Mouse (Mus musculus) forebrain, embryonic 12.5 days (tissue): ENCODE results near the gene Fyn. TPM values are rescaled to one million over a fixed set of nuclear protein-coding genes. Genes with fewer than 3 reads are reported as not detected.
A peak's percentile ranks its signal among the peaks of the same experiment; 100 is the strongest.

Source experiments
- ATAC-seq: fragments of 200-750 bp; cut with Nextera tagmentation; 2 replicates; pipeline ENCODE4 v1.8.0; 2017; ENCODE audit warnings: moderate TSS enrichment; ENCODE audit not compliant: low FRiP score
- H3K27ac ChIP-seq: fragments of 300-500 bp; sonication (generic); 2 replicates; pipeline ENCODE4 v1.5.1; 2016; ENCODE audit warnings: mild to moderate bottlenecking
- H3K27me3 ChIP-seq: fragments of 300-500 bp; sonication (generic); 2 replicates; pipeline ENCODE4 v1.6.1; 2016; ENCODE audit warnings: mild to moderate bottlenecking
- H3K36me3 ChIP-seq: fragments of 300-500 bp; sonication (generic); replicated peaks from 2 replicates; pipeline ENCODE4 v1.6.1; 2016; ENCODE audit warnings: mild to moderate bottlenecking
- H3K4me1 ChIP-seq: fragments of 300-500 bp; sonication (generic); 2 replicates; pipeline ENCODE4 v1.6.1; 2016
- H3K4me2 ChIP-seq: fragments of 300-500 bp; sonication (generic); 2 replicates; pipeline ENCODE4 v1.6.1; 2016; ENCODE audit warnings: mild to moderate bottlenecking, moderate library complexity
- H3K4me3 ChIP-seq: fragments of 300-500 bp; sonication (generic); replicated peaks from 2 replicates; pipeline ENCODE4 v1.5.1; 2016; ENCODE audit warnings: mild to moderate bottlenecking
- H3K9ac ChIP-seq: fragments of 300-500 bp; sonication (generic); 2 replicates; pipeline ENCODE4 v1.6.1; 2016; ENCODE audit warnings: mild to moderate bottlenecking
- H3K9me3 ChIP-seq: fragments of 300-500 bp; sonication (generic); 2 replicates; pipeline ENCODE4 v1.6.1; 2016
- WGBS: fragments of 180-500 bp; shearing (Covaris S2); methylation state at CpG from one replicate; pipeline ENCODE4 v1.1.7; 2016; 5-methylcytosine and 5-hydroxymethylcytosine counted together
- polyA plus RNA-seq: library from polyadenylated mRNA; unstranded; fragments of >200 nt; fragmentation: Nextera tagmentation; extraction: Ambion mirVana; gene quantifications from 2 replicates; pipeline ENCODE4 v1.2.1, GENCODE M21; 2016

The Fyn gene
- polyA plus RNA-seq, 1 experiment from 2014 or later, result 63.4 TPM

GRCm38 (mm10) chr10:39438905-39439304, 70.2 kb downstream of the Fyn start:
- Histone ChIP-seq H3K4me3 (no peak overlapping the region), H3K9ac (no peak overlapping the region), H3K9me3 (no peaks in the 10 kb centered on the region), H3K27me3 (no peaks in the 10 kb centered on the region), H3K4me1 (peaks cover 24% of the 10 kb centered on the region), H3K27ac (no peak overlapping the region), H3K36me3 (no peaks in the 10 kb centered on the region), H3K4me2 (no peak overlapping the region)
- ATAC-seq, result no peak
- 70% methylated on average over 5 of the region's 5 CpGs for WGBS

DNA sequence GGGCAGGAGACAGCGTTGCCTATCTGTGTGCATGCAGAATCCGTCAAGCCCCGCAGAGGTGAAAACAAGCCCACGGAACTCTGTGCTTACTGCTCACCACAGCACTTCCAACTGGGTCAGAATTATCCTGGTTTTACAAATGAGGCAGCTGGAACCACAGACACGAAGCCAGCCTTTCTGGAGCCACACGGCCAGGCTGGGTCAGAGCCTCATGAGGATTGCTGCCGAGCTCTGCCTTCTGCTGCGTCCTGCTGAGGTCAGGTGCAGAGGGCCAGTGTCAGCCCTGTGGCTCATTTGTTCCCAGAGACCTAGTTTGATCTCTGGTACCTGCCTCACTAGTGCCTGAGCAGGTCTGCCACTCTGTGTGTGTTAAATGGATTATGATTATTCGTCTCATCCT, 71.9 kb downstream of the Fyn start:
- no peak overlapping the region for H3K4me3 ChIP-seq
- H3K4me2 ChIP-seq, result no peak overlapping the region
- 85% methylated on average over 9 of the region's 9 CpGs for WGBS
- H3K36me3 ChIP-seq, result no peaks in the 10 kb centered on the region
- H3K9ac ChIP-seq, result no peak overlapping the region
- no peaks in the 10 kb centered on the region for H3K27me3 ChIP-seq
- H3K9me3 ChIP-seq, result no peaks in the 10 kb centered on the region
- ATAC-seq, result no peak
- peaks cover 17% of the 10 kb centered on the region for H3K4me1 ChIP-seq
- no peak overlapping the region for H3K27ac ChIP-seq

DNA sequence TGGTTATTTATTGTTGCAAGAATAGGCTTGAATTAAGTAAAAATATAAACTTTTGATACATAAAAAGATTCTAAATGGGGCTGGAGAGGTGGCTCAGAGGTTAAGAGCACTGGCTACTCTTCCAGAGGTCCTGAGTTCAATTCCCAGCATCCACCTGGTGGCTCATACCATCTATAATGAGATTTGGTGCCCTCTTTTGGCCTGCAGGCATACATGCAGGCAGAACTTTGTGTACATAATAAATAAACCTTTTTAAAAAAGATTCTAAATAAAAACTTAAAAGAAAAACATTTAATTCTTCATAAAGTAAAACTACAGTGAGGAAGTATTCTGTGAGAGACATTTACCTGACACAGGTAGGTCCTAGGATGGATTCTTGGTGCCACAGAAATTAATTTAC, 73.0 kb downstream of the Fyn start:
- H3K27ac ChIP-seq, result no peak overlapping the region
- no peak for ATAC-seq
- H3K4me2 ChIP-seq, result no peak overlapping the region
- H3K9me3 ChIP-seq, result no peaks in the 10 kb centered on the region
- H3K27me3 ChIP-seq, result no peaks in the 10 kb centered on the region
- H3K9ac ChIP-seq, result no peak overlapping the region
- H3K4me3 ChIP-seq, result no peak overlapping the region
- peaks cover 17% of the 10 kb centered on the region for H3K4me1 ChIP-seq
- H3K36me3 ChIP-seq, result no peaks in the 10 kb centered on the region

GRCm38 (mm10) chr10:39443122-39443521, 74.5 kb downstream of the Fyn start:
- no peak overlapping the region for H3K27ac ChIP-seq
- no peaks in the 10 kb centered on the region for H3K9me3 ChIP-seq
- no peak overlapping the region for H3K9ac ChIP-seq
- no peaks in the 10 kb centered on the region for H3K27me3 ChIP-seq
- no peak for ATAC-seq
- H3K36me3 ChIP-seq, result no peaks in the 10 kb centered on the region
- H3K4me2 ChIP-seq, result no peak overlapping the region
- H3K4me3 ChIP-seq, result no peak overlapping the region
- 57% methylated on average over 2 of the region's 2 CpGs for WGBS
- peaks cover 20% of the 10 kb centered on the region for H3K4me1 ChIP-seq

GRCm38 (mm10) chr10:39443947-39444346, 75.3 kb downstream of the Fyn start:
- no peaks in the 10 kb centered on the region for H3K27me3 ChIP-seq
- H3K9ac ChIP-seq, result no peak overlapping the region
- no peak overlapping the region for H3K4me2 ChIP-seq
- ATAC-seq, result no peak
- no peak overlapping the region for H3K4me3 ChIP-seq
- H3K4me1 ChIP-seq, result peaks cover 13% of the 10 kb centered on the region
- H3K9me3 ChIP-seq, result no peaks in the 10 kb centered on the region
- no peak overlapping the region for H3K27ac ChIP-seq
- H3K36me3 ChIP-seq, result no peaks in the 10 kb centered on the region

GRCm38 (mm10) chr10:39445870-39446269, 77.2 kb downstream of the Fyn start:
- Histone ChIP-seq H3K4me3 (no peak overlapping the region), H3K9ac (no peak overlapping the region), H3K36me3 (no peaks in the 10 kb centered on the region), H3K4me1 (peaks cover 19% of the 10 kb centered on the region), H3K9me3 (no peaks in the 10 kb centered on the region), H3K27me3 (no peaks in the 10 kb centered on the region), H3K27ac (no peak overlapping the region), H3K4me2 (no peak overlapping the region)
- 91% methylated on average over 11 of the region's 11 CpGs for WGBS
- ATAC-seq, result no peak

- Histone ChIP-seq H3K4me2 (no peak overlapping the region), H3K9me3 (no peaks in the 10 kb centered on the region), H3K4me1 (peaks cover 27% of the 10 kb centered on the region), H3K27me3 (no peaks in the 10 kb centered on the region), H3K4me3 (no peak overlapping the region), H3K9ac (no peak overlapping the region), H3K36me3 (no peaks in the 10 kb centered on the region), H3K27ac (no peak overlapping the region)
- WGBS, result 96% methylated on average over 5 of the region's 5 CpGs
- no peak for ATAC-seq
Measured at GRCm38 (mm10) chr10:39446706-39447105, 78.1 kb downstream of the Fyn start.

GRCm38 (mm10) chr10:39449179-39449578, 80.5 kb downstream of the Fyn start:
- Histone ChIP-seq H3K9me3 (no peaks in the 10 kb centered on the region), H3K4me1 (peaks cover 39% of the 10 kb centered on the region), H3K9ac (no peak overlapping the region), H3K4me2 (no peak overlapping the region), H3K27ac (no peak overlapping the region), H3K27me3 (no peaks in the 10 kb centered on the region), H3K36me3 (no peaks in the 10 kb centered on the region), H3K4me3 (no peak overlapping the region)
- 76% methylated on average over 4 of the region's 4 CpGs for WGBS
- no peak for ATAC-seq

DNA sequence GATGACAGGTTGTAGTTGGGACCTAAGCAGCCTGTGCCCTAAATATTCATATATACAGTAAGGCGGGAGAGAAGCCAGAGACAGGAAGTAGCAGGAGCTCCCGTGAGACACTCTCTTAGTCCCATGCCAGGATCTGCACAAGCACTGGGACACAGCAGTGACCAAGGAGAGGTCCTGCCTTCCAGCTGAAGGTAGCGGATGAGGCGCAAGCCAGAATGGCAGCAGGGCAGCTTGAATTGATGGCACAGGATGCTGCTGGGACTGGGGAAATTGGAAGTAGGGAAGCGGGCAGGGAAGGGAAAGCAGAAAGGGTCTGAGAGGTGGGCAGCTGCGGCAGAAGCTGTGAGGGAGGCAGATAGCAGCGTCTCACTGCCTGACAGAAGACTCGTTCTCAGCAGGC, 81.7 kb downstream of the Fyn start:
- H3K9ac ChIP-seq, result no peak overlapping the region
- H3K4me1 ChIP-seq, result peaks cover 41% of the 10 kb centered on the region
- no peak overlapping the region for H3K4me2 ChIP-seq
- 75% methylated on average over 8 of the region's 8 CpGs for WGBS
- H3K4me3 ChIP-seq, result no peak overlapping the region
- H3K36me3 ChIP-seq, result no peaks in the 10 kb centered on the region
- peak overlapping the region; percentile 61; the same call in 1 of the 2 replicates for H3K27ac ChIP-seq
- no peaks in the 10 kb centered on the region for H3K9me3 ChIP-seq
- no peak for ATAC-seq
- H3K27me3 ChIP-seq, result no peaks in the 10 kb centered on the region

- 69% methylated on average over 6 of the region's 6 CpGs for WGBS
- no peak overlapping the region for H3K4me2 ChIP-seq
- H3K9ac ChIP-seq, result no peak overlapping the region
- peaks cover 41% of the 10 kb centered on the region for H3K4me1 ChIP-seq
- no peaks in the 10 kb centered on the region for H3K27me3 ChIP-seq
- no peak for ATAC-seq
- H3K4me3 ChIP-seq, result no peak overlapping the region
- no peaks in the 10 kb centered on the region for H3K9me3 ChIP-seq
- H3K36me3 ChIP-seq, result no peaks in the 10 kb centered on the region
- 0 out of 2 replicates have a peak overlapping the region, but pooled peaks have one; percentile 0 for H3K27ac ChIP-seq
Measured at GRCm38 (mm10) chr10:39451065-39451464, 82.4 kb downstream of the Fyn start.

- Histone ChIP-seq H3K9me3 (no peaks in the 10 kb centered on the region), H3K36me3 (no peaks in the 10 kb centered on the region), H3K27ac (no peak overlapping the region; the same call in 1 of the 2 replicates), H3K4me1 (peaks cover 42% of the 10 kb centered on the region), H3K27me3 (no peaks in the 10 kb centered on the region), H3K4me2 (no peak overlapping the region), H3K9ac (no peak overlapping the region), H3K4me3 (no peak overlapping the region)
- 70% methylated on average over 8 of the region's 8 CpGs for WGBS
- ATAC-seq, result no peak
Measured at GRCm38 (mm10) chr10:39451918-39452624, 83.4 kb downstream of the Fyn start.

DNA sequence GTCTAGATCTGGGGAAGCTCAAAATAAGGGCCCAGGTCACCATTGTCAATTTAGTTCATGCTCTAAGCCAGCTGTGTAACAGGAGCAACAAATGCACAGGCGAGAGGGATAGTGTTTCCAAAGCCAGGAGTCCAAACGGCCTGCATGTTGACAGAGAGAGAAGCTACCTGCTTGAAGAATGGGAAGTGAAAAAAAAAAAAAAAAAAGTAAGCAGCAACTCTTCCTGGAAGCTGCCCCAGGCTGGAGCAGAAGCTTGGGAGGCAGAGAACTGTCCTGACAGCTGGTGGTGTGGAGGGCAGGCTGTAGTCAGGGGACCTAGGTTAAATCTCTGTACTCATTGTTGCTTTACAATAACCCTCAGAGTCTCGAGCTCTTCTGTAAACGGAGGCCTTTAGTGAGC, 86.7 kb downstream of the Fyn start:
- H3K36me3 ChIP-seq, result no peaks in the 10 kb centered on the region
- H3K27ac ChIP-seq, result no peak overlapping the region
- H3K4me2 ChIP-seq, result no peak overlapping the region
- peaks cover 60% of the 10 kb centered on the region for H3K4me1 ChIP-seq
- no peaks in the 10 kb centered on the region for H3K27me3 ChIP-seq
- ATAC-seq, result no peak
- H3K9ac ChIP-seq, result no peak overlapping the region
- H3K4me3 ChIP-seq, result no peak overlapping the region
- H3K9me3 ChIP-seq, result no peaks in the 10 kb centered on the region
- WGBS, result 54% methylated on average over 4 of the region's 4 CpGs

DNA sequence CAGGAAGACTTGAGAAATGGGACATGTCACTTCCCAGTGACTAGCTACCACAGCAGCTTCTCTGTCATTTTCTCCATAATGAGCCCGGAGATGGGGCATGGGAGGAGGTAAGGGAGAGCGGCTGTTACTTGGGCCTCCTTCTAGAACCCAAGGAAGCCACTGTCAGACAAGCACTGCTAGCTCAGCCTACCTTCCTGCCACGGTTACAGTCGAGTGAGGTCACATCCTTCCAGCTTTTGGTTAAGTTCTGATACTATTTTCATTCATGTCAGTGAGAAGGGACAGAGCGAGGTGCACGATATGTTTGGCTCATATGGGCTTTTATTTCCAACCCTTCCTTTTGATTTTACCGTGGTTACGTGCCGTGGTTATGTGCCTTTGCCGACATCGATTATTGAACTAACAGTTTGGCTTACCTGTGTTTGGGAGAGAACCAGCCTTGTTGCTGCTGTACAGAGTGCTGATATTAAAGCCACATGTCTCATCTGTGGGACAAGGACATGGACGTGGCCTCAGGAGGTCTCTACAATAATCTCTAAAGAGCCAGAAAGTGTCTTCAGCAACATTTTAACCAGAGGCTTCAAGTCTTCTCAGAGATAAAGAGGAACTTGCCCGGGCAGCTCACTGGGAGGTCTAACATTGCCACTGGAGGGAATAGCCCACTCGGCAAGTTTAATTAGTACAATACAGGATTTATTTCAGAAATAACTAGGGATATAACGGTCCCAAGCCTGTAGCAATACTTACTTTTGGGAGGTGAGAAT, 87.4 kb downstream of the Fyn start:
- Histone ChIP-seq H3K4me1 (peaks cover 61% of the 10 kb centered on the region), H3K9ac (no peak overlapping the region), H3K27me3 (no peaks in the 10 kb centered on the region), H3K4me2 (no peak overlapping the region), H3K36me3 (no peaks in the 10 kb centered on the region), H3K4me3 (no peak overlapping the region), H3K27ac (no peak overlapping the region), H3K9me3 (no peaks in the 10 kb centered on the region)
- WGBS, result 88% methylated on average over 15 of the region's 15 CpGs
- ATAC-seq, result no peak
